Mouse (Mus musculus): Measurements from ENCODE around the gene Zfp560.

GRCm38 (mm10) chr9:20409319-20409718 lies 24.3 kb upstream of the Zfp560 start:
- TF ChIP-seq CTCF (IDR thresholded peaks at IDR 0.05; ENCODE audit: low read depth) (no peak), EP300 (IDR thresholded peaks at IDR 0.05; ENCODE audit: low read depth) (no peak)

Data from heart, postnatal 0 days (tissue).